Mouse (Mus musculus) midbrain, postnatal 0 days (tissue): ENCODE results near the gene Mei1. TPM values are rescaled to one million over a fixed set of nuclear protein-coding genes. Genes with fewer than 3 reads are reported as not detected.

ENCODE experiments used
- ATAC-seq: fragments of 200-750 bp; cut with Nextera tagmentation; 2 replicates; pipeline ENCODE4 v1.8.0; 2017; ENCODE audit warnings: moderate number of reproducible peaks, mild to moderate bottlenecking, moderate TSS enrichment, moderate library complexity; ENCODE audit not compliant: low FRiP score
- DNase-seq: peaks from one replicate; pipeline ENCODE4 v3.0.0-alpha.2; 2015; ENCODE audit warnings: low spot score
- H3K27ac ChIP-seq: fragments of 300-500 bp; sonication (generic); 2 replicates; pipeline ENCODE4 v1.5.1; 2014; ENCODE audit warnings: low read depth, mild to moderate bottlenecking, low read length, mixed read lengths
- H3K27me3 ChIP-seq: fragments of 300-500 bp; sonication (generic); 2 replicates; pipeline ENCODE4 v1.6.1; 2014; ENCODE audit warnings: low read length, control low read depth, mixed read lengths; ENCODE audit not compliant: insufficient read depth
- H3K36me3 ChIP-seq: fragments of 300-500 bp; sonication (generic); 2 replicates; pipeline ENCODE4 v1.6.1; 2014; ENCODE audit warnings: low read length, control low read depth, mixed read lengths; ENCODE audit not compliant: insufficient read depth
- H3K4me1 ChIP-seq: fragments of 300-500 bp; sonication (generic); 2 replicates; pipeline ENCODE4 v1.6.1; 2014; ENCODE audit warnings: mild to moderate bottlenecking, control low read depth, antibody characterized with exemption, low read length, mixed read lengths; ENCODE audit not compliant: insufficient read depth
- H3K4me2 ChIP-seq: fragments of 300-500 bp; sonication (generic); 2 replicates; pipeline ENCODE4 v1.6.1; 2014; ENCODE audit warnings: low read depth, mild to moderate bottlenecking, low read length, mixed read lengths; ENCODE audit not compliant: poor library complexity, severe bottlenecking
- H3K4me3 ChIP-seq: fragments of 300-500 bp; sonication (generic); 2 replicates; pipeline ENCODE4 v1.5.1; 2014; ENCODE audit warnings: low read depth, mild to moderate bottlenecking, low read length, moderate library complexity
- H3K9ac ChIP-seq: fragments of 300-500 bp; sonication (generic); replicated peaks from 2 replicates; pipeline ENCODE4 v1.6.1; 2014; ENCODE audit warnings: mild to moderate bottlenecking, low read length, moderate library complexity, mixed read lengths; ENCODE audit not compliant: poor library complexity, severe bottlenecking
- H3K9me3 ChIP-seq: fragments of 300-500 bp; sonication (generic); 2 replicates; pipeline ENCODE4 v1.6.1; 2016; ENCODE audit warnings: low read length, control low read depth
- CTCF ChIP-seq: IDR thresholded peaks from 2 replicates; pipeline ENCODE4 v1.5.1; 2016; ENCODE audit warnings: antibody characterized with exemption, mild to moderate bottlenecking
- WGBS: fragments of 180-500 bp; shearing (Covaris S2); extraction: QIAGEN DNeasy Blood & Tissue Kit; methylation state at CpG from one replicate; pipeline ENCODE4 v1.1.7; 2014; 5-methylcytosine and 5-hydroxymethylcytosine counted together
- polyA plus RNA-seq: library from polyadenylated mRNA; unstranded; fragments of >200 nt; fragmentation: Nextera tagmentation; extraction: Ambion mirVana; gene quantifications from 2 replicates; pipeline ENCODE4 v1.2.1, GENCODE M21; 2015
- total RNA-seq: library from RNA; depleted of rRNA; stranded (reverse); fragments of >200 nt; gene quantifications from 2 replicates; pipeline ENCODE4 v1.2.3, GENCODE M21; 2014

Gene Mei1
- total and polyA plus RNA-seq, 2 experiments from 2014 or later, result 0.16 TPM; not detected in 1

DNA sequence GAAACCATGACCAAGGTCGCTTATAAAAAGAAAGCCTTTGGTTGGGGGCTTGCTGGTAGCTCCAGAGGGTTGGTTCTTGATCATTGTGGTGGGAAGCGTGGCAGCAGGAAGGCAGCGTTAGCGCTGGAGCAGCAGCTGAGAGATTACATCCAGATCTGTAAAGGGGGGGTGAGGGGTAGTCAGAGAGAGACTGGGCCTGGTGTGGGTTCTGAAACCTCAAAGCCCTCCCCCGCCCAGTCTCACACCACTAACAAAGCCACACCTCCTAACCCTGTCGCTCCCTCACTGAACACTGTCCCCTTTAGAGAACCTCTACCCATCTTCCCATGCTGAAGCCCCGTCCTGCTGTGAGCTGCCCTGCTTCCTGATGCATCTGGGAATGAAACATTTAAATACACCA is 60.8 kb downstream of the Mei1 start:
- Histone ChIP-seq H3K27ac (no peak overlapping the region), H3K27me3 (no peaks in the 10 kb centered on the region), H3K9ac (no peak overlapping the region), H3K4me3 (no peak overlapping the region), H3K9me3 (no peaks in the 10 kb centered on the region), H3K4me2 (no peak overlapping the region), H3K36me3 (peaks cover 6% of the 10 kb centered on the region; the same call in 1 of the 2 replicates), H3K4me1 (no peaks in the 10 kb centered on the region)
- TF ChIP-seq CTCF, result no peak
- WGBS, result 70% methylated on average over 6 of the region's 7 CpGs
- no peak for DNase-seq
- no peak for ATAC-seq

GRCm38 (mm10) chr15:82135372-82135771 is 65.6 kb downstream of the Mei1 start:
- peaks cover 6% of the 10 kb centered on the region; the same call in 1 of the 2 replicates for H3K36me3 ChIP-seq
- no peaks in the 10 kb centered on the region for H3K4me1 ChIP-seq
- H3K9ac ChIP-seq, result no peak overlapping the region
- no peak for ATAC-seq
- H3K27ac ChIP-seq, result no peak overlapping the region
- H3K4me3 ChIP-seq, result no peak overlapping the region
- TF ChIP-seq CTCF, result no peak
- DNase-seq, result peak; percentile 26
- H3K27me3 ChIP-seq, result no peaks in the 10 kb centered on the region
- H3K9me3 ChIP-seq, result no peaks in the 10 kb centered on the region
- H3K4me2 ChIP-seq, result no peak overlapping the region
- 92% methylated on average over 4 of the region's 4 CpGs for WGBS

- peak; percentile 83 for TF ChIP-seq CTCF
- WGBS, result 41% methylated on average over 4 of the region's 4 CpGs
- ATAC-seq, result no peak
These were observed 68.8 kb downstream of the Mei1 start for GRCm38 (mm10) chr15:82138565-82138964.

DNA sequence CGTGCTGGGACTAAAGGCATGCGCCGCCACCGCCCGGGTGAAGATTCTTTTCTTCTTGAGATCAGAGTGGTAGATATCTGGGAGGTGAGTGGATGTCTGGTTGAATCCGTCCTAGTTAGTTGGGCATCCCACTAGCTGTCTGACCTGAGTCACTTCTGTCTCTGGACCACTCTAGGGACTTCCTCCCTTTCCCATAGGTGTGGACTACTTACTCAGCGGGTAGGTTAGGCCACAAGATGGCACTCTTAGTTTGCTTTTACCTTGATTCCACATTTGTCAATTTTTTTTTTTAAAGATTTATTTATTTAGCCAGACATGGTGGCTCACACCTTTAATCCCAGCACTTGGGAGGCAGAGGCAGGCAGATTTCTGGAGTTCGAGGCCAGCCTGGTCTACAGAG is 69.4 kb downstream of the Mei1 start:
- Histone ChIP-seq H3K27ac (no peak overlapping the region), H3K4me2 (no peak overlapping the region), H3K36me3 (no peaks in the 10 kb centered on the region), H3K9ac (no peak overlapping the region), H3K4me3 (no peak overlapping the region), H3K27me3 (no peaks in the 10 kb centered on the region), H3K9me3 (no peaks in the 10 kb centered on the region), H3K4me1 (no peaks in the 10 kb centered on the region)
- peak; percentile 62 for TF ChIP-seq CTCF
- ATAC-seq, result no peak
- 92% methylated on average over 8 of the region's 8 CpGs for WGBS
- peak; percentile 42 for DNase-seq

More at GRCm38 (mm10) chr15:82138565-82138964, 68.8 kb downstream of the Mei1 start:
- Histone ChIP-seq H3K4me1 (no peaks in the 10 kb centered on the region), H3K4me3 (no peak overlapping the region), H3K36me3 (no peaks in the 10 kb centered on the region), H3K9me3 (no peaks in the 10 kb centered on the region), H3K4me2 (no peak overlapping the region), H3K27ac (no peak overlapping the region), H3K27me3 (no peaks in the 10 kb centered on the region), H3K9ac (no peak overlapping the region)
- DNase-seq, result peak; percentile 69

DNA sequence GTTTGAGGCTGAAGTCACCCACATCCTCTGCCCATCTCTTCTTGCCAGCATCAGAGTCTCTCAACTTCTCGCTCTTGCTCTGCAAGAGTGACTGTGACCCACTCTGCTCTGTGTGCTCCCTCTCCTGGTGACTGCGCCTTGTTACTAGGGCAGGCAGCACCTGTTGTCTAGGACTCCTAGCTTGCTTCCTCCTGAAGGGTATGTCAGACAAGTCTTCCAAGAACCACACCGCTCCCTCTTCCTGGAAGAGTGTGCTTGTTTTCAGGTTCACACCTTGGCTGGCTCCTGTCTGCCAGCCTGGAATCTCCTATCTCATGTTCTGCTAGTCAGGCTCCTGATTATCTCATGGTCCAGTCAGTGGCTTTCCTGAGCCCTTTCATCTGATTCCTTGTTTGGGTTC is 70.6 kb downstream of the Mei1 start:
- Histone ChIP-seq H3K9ac (no peak overlapping the region), H3K36me3 (no peaks in the 10 kb centered on the region), H3K9me3 (no peaks in the 10 kb centered on the region), H3K27ac (no peak overlapping the region), H3K27me3 (no peaks in the 10 kb centered on the region), H3K4me2 (no peak overlapping the region), H3K4me1 (peaks cover 2% of the 10 kb centered on the region; the same call in 1 of the 2 replicates), H3K4me3 (no peak overlapping the region)
- TF ChIP-seq CTCF, result peak; percentile 25
- 83% methylated on average over 3 of the region's 3 CpGs for WGBS
- ATAC-seq (no peak), DNase-seq (no peak)

DNA sequence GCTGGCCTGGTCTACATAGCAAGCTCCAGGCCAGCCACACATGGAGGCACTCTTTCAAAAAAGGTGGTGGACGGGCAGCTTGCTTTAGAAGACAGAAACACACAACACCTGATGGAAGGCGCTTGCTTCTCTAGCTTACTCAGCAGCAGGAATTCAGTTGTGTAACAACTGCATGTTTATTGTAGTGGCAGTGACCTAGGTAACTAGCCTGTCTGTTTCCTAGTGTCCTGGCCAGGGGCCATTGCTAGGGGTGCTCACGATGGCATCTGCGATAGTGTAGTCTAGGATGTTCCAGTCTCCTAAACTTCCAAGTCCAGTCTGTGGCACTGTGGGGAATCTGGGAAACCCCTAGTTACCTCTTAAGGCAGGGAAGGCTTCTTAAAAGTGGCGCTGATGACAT is 74.4 kb downstream of the Mei1 start:
- TF ChIP-seq CTCF, result no peak
- Histone ChIP-seq H3K36me3 (no peaks in the 10 kb centered on the region), H3K9me3 (no peaks in the 10 kb centered on the region), H3K4me3 (no peak overlapping the region), H3K27me3 (no peaks in the 10 kb centered on the region), H3K9ac (no peak overlapping the region), H3K4me1 (peaks cover 8% of the 10 kb centered on the region; the same call in 1 of the 2 replicates), H3K4me2 (no peak overlapping the region), H3K27ac (peak overlapping the region; percentile 97; the same call in 1 of the 2 replicates)
- DNase-seq, result no peak
- WGBS, result 85% methylated on average over 5 of the region's 5 CpGs
- ATAC-seq, result no peak
